Mouse (Mus musculus) neutrophil, adult 5-6 weeks (primary cell): ENCODE measurements around the gene Prkab1. TPM values are rescaled to one million over a fixed set of nuclear protein-coding genes. Genes with fewer than 3 reads are reported as not detected.
A peak's percentile ranks its signal among the peaks of the same experiment; 100 is the strongest.

Source experiments
- ATAC-seq: fragments of 151-379, 151-347 bp; 2 replicates; pipeline ENCODE4 v1.8.0; 2017; ENCODE audit warnings: mild to moderate bottlenecking, moderate TSS enrichment; ENCODE audit not compliant: insufficient number of reproducible peaks, poor library complexity, low FRiP score, severe bottlenecking; ENCODE audit errors: extremely low read depth
- total RNA-seq: library from RNA; stranded (forward); fragments of 200-1000 nt; gene quantifications from 2 replicates; pipeline ENCODE4 v1.2.3, GENCODE M21; 2017

Prkab1 gene
- 43.3 and 48.2 TPM in 2 replicates for total RNA-seq

DNA sequence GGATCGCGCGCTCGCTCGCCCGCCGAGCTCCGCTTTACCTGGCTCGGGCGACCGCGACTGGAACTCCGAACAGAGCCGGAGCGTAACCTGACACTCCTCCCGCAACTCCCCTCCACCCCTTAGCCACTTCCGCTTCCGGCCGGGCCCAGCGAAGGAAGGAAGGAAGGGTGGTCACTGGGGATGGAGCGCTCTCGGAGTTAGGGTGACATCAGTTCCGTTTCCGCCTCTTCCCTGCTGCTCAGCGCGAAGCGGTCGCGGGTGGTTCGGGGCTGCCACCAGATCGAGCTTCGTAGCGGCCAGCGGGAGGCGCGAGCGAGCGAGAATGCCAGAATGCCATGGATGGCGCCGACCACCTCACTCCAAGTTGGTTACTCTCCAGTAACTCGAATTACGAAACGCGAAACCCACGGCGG is at the start of gene Prkab1:
Prkab1 (minus strand) TSS at position 182 of the 413 bp plus-strand sequence.
- ATAC-seq = peak; percentile 96

DNA sequence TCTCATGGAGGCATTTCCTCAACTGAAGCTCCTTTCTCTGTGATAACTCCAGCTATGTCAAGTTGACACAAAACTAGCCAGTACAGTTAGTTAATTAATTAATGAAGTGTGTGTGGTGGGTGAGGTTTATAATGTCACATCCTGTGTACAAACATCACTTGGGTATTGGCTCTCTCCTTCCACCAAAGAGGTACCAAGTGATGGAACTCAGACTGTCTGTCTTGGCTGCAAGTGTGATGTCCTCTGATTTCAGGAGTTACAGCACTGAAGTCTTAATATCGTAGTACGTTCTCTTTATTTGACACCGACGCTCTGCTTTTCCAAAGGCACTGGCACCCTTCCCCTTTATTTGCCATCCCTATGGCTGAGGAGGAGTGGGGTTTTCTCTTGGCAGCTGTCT is 45.3 kb upstream of the Prkab1 start:
- ATAC-seq = no peak

DNA sequence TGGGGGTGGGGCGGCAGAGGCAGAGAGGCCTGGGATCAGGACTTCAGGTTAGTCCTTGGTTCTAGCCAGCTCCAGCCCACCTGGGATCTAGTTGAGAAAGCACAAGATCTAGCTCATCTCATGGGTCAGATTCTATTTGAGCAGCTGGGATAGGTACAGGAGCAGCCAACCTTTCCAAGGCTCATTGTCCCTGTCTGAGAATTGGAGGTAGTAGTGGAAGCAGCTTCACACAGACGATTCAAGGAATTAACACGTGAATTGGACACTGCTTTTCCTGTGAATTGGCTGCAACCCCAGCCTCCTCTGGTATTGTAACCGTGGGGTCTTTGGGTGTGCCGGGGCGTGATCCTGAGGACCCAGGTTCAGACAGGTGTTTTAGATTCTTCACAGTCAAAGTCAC is 28.5 kb upstream of the Prkab1 start:
- no peak for ATAC-seq

DNA sequence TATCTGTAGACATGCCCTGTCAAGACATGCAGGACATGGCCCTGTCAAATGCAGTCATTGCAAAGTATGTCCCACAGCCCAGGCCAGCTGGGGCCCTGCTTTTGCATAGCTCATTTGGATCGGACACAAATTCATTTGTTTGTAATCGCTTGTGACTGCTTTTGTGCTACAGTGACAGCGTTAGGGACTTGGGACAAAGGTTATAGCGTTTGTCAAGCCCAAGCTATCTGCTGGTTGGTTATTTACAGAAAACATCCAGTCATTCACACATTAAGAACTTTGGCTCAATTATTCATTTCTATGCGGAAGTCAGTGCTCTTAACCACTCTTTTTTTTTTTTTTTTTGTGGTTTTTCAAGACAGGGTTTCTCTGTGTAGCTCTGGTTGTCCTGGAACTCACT is 27.9 kb upstream of the Prkab1 start:
- no peak for ATAC-seq

DNA sequence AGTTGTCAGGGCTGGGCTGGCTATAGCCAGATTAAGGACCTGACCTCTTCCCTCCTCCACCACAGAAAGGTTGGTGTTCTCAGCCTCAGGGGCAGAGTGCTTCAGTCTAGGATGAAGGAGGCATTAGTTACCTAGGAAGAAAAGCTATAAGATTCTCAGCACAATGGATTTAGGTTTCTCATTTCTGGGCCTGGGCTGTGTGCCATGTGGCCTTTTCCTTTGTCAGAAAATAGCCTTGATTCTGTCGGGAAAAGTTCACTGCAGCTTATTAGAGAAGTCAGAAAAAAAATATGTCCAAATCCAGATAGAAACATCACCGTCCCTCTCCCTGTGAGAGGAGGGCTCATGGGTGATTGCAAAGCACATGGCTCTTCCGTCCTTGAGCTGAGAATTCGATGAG is 25.5 kb upstream of the Prkab1 start:
- no peak for ATAC-seq

DNA sequence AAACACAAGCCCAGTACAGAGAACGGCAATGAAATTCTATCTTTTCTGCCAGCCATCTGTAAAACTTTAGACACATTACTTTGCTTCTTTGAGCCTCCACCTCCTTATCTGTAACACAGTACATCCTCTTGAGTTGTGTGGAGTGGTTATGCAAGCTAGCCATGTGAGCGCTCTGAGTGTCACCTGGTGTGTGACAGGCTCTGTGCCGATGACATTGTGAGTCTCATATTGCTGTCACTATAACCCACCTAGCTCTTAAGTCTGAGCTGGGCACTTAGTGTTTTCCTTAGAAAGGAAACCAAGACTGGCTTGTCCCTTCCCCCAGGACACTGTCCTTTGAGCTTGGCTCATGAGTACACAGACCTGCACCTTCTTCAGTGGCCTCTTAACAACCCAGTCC is 24.0 kb upstream of the Prkab1 start:
- no peak for ATAC-seq

DNA sequence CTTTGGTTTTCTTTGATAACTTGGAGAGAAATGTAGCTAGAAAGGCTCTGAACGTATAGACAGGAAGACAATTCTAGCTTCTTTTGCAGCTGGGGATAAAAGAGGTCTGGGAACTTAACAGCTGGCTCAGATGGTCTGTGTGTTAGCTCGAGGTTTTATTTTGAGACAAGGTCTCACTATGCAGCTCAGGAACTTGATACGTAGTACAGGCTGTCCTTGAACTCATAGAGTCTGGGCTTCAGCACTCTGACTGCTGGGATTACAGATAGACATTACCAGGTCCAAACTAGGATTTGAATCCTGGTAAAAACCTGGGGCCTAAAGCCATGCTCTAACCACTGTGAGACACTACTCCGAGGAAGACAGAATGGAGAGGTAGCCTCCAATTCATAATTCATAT is 21.9 kb upstream of the Prkab1 start:
- ATAC-seq = no peak

DNA sequence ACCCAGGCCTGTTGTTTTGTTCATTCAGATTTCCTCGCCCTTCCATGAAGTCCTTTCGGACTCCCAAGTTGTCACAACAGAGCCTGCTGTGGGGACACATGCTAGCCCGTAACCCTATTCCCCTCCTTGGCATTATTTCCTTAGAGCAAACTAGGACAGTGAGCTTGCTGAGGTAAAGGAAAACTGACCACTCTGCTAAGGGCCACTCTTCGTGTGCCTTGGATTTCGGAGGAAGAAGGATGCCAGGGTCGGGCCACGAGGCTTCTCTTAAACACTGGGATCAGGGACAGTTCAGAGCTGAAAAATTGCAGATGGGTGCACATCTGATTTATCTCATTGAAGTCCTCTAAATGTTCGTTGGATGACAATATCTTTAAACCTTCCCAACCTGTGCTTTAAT is 21.3 kb upstream of the Prkab1 start:
- no peak for ATAC-seq

DNA sequence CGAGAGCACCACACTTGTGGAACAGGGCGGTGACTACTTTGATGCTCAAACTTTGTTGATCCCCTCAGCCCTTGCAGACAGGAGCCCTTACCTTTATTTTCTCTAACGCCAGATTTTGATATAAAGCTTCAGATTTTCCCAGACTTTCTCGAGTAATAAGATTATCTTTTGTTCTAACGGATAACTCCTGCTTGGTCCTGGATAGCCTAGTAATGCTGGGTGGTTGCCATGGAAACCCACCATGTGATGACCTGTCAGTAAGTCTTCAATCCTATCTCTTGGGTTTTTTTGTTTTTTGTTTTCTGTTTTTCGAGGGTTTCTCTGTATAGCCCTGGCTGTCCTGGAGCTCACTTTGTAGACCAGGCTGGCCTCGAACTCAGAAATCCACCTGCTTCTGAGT is 17.9 kb upstream of the Prkab1 start:
- ATAC-seq = no peak

DNA sequence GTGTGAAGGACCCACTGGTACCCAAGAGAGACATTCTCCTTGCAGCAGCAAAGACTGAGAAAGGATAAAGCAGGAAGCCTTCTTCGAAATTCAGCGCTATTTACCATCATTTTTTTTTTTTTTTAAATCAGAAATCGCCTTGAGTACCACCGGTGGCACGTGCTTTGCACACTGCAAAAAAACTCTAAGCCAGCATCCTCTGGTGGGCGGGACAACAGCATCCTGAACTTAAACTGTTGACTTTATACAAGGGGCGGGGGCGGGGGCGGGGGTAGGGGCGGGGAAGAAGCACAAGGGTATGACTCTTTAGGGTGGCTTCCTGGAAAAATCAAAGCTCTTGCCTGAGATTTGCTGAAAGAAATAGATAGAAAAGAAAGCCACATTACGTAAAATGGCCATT is 15.4 kb upstream of the Prkab1 start:
- no peak for ATAC-seq

DNA sequence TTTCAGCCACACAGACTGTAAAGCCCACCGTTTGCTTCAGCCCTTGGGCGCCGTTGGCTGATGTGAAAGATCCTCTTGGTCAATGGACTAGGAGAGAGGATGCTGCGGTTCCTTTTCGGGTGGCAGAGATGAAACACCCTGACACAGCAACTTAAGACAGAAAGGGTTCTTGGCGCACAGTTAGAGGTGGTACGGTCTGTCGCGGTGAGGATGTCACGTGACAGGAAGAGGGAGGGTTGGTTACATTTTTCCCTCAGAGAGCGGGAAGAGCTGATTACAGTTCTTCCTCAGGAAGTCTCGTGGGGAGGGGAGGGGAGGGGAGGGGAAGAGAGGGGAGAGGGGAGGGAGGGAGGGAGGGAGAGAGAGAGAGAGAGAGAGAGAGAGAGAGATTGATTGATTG is 13.4 kb upstream of the Prkab1 start:
- ATAC-seq = no peak

DNA sequence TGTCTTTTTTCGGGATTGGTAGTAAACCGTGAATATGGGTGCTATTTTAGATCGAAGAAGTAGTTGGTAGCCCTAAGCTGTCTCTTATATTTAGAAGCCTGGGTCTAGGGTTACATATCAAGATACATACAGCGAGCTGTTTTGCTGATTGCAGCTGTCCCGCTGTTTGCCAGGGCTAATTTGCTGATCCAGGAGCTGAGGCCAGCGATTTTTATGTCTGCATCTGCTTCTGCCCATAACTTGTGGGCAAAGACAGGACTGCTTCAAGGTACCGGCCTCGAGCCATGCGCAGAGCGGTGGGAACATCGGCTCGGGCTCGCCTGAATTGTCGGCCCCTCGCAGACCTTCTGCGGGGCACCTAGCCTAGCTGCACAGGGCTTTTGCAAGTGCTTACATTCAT is 12.2 kb upstream of the Prkab1 start:
- no peak for ATAC-seq

DNA sequence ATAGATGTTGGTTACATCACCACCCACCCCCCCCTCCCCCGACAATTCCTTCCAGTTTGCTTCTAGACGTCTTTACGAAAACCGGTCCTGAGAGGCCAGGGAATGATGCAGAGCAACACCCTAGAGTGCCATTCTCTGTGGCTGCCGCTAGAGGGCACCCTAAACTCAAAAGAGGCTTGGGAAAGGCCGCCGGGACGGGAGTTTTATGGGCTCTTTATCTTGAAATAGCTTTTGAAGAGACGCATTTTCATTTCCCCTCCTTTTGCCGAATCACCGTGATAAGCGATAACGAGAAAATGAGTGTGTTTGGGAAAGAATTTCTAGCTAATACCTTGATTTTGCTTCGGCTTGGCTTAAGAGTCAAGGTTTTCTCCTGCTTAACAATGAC is 6.9 kb upstream of the Prkab1 start:
- ATAC-seq = peak; percentile 52

DNA sequence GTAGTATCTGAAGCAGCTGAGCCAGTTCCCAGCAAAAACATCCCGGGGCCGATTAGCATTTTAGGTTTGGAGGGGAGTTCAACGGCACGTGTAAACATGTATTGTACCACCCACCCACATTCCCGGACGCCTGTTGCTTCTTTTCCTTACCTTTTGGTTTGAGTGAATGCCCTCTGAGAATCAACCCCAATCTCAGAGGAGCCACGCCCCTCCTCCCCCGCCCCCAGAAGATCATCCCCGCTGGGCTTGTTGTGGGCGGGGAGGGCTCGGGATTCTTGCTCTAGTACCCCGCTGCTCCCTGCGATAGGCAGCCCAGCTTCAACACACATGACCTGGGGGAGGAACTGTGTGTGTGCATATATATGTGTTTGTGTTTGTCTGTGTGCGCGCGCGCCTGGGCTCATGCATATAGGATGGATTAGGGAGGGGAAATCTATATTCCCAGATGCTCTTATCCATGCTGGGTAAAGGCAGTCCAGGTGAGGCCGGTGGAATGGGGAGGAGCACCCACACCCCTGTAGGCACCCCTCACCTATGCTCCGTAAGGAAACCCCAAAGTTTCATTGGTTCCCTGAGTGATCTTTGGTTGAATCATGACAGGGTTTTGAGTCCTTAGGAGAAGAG is 6.4 kb upstream of the Prkab1 start:
- no peak for ATAC-seq

DNA sequence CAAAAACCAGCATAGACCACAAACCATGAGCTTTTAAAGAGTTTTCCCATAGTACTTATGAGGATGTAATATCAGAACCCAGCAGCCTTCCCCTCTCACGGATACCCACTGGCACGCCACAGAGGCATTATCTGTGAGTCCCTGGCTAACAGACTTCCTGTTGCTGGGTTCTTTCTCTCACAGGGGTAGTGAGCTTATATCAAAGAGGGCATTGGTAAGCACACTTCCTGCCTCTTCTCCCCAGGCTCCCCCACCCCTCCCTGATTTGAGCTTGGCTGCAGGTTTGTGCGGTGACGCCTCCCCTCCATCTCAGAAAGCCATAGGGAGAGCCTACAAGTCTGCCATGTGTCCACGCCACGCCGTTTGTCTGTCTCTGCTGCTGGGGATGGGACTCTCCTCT is 4.8 kb upstream of the Prkab1 start:
- no peak for ATAC-seq

DNA sequence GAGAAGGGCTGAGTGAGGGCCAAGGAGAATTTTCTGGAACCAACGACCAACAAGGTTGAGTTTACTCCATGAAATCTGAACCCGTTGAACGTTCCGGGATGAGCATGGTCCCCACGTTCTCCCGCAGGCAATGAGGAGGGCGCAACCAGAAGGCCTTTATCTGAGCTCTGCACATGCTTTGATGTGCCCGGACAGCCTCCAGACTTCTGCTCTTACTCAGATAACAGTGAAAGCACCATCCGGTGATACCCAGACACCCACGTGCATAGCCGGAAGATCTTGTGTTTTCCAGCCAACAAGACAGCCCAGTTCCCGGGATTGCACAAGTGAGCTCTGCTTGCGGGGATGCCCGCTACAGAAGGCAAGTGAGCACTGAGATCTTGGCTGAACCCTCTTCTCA is 2.3 kb upstream of the Prkab1 start:
- ATAC-seq = no peak

DNA sequence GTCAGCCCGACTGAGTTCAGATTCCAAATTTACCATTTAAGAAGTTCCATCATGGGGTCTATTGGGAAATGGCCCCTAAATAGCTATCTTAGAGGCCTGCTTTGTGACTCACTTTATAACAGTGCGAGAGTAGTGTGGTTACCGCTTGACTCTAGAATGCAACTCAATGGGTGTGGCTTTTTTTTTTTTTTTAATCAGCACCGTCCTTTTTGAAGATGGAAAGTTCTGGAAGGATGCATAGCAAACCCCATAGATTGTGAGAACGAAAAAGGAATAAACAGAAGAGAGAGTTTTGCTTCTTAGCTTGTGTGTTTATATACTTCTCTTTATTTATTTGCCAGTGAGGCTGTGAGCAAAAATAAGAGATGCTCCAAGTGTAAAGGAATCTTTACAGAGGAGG is 1.8 kb upstream of the Prkab1 start:
- no peak for ATAC-seq

DNA sequence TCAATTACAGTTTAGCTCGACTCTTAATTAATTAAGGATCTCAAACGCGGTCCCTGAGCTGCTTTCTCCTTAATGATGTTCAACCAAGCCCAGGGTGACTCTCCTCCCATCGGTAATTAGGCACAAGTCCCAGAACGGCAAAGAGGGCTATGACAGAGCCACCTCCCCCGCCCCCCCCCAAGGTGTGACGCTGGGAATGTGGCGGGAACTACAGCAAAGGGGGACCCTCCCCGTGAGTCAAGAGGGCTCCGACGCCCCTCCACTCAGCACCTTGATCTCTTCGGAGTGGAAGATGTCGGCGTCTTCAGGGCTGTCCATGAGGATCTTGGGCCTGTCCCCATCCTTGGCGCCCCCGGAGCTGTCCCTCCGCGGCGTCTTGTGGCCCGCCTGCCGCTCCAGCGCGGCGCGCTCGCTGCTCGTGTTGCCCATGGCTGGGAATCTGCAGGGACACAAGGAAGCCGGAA is 455 bp downstream of the Prkab1 start:
- no peak for ATAC-seq

DNA sequence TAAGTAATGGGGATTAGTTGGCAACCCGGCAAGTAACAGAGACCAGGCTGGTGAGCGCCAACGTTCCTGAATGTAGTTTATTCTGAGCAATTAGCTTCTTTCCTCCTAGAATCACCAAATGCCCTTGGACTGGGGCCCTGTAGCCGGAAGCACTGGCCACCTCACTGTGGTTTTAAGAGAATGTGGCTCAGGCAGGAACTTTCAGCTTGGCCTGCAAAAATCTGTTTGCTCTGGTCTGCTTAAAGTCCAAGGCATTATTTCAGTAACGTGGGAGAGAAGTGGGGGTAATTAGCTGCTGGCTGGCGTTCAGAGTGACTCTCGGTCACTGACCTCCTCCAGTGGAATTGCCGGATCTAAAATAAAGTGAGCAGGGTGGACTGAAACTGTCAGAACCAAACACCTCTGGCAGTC is 1.1 kb downstream of the Prkab1 start:
- no peak for ATAC-seq

DNA sequence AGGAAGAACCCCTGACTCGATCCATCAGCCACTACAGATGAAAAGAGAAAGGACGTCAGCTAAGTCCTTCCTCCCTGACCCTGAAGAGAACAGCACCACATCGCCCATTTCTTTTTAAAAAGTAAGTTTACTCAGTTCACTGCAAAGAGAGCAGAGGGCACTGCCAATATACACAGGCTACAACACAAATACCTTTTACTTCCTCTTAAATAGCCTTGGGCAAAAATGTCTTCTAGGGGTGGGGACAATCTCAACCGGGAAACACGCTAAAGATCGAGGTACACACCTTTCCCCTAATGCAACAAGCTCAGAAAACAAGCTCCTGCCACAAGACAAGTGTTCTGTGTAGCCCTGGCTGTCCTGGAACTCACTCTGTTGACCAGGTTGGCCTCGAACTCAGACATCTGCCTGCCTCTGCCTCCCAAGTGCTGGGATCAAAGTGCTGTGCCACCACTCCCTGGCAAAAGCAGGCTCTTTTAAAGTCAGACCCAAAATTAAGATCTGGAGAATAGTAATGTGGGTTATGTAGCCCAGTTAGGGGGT is 1.6 kb downstream of the Prkab1 start:
- ATAC-seq = no peak

DNA sequence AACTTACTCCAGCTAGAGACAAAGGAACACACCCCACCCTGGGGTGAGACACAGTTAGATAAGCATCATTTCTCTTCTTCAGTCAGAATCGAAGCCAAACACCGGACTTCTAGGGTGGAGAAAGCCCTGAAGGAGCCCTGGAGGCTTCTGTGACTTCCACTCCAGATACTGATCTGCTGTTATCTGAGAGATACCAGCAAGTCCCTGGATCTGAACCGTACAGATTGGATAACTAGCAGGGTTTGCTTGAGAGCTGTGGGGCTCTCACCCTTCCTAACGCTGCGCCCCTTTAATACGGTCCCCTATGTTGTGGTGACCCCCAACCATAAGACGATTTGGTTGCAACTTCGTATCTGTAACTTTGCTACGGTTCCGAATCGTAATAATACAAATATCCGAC is 2.2 kb downstream of the Prkab1 start:
- no peak for ATAC-seq
